Mouse (Mus musculus) forebrain, embryonic 13.5 days (tissue): ENCODE results near the gene Slc25a20. TPM values are rescaled to one million over a fixed set of nuclear protein-coding genes. Genes with fewer than 3 reads are reported as not detected.

Experiments used
- ATAC-seq: fragments of 200-750 bp; cut with Nextera tagmentation; 2 replicates; pipeline ENCODE4 v1.8.0; 2017
- H3K27ac ChIP-seq: fragments of 300-500 bp; sonication (generic); 2 replicates; pipeline ENCODE4 v1.5.1; 2015; ENCODE audit warnings: inconsistent platforms, mild to moderate bottlenecking, moderate library complexity
- H3K27me3 ChIP-seq: fragments of 300-500 bp; sonication (generic); 2 replicates; pipeline ENCODE4 v1.6.1; 2015; ENCODE audit warnings: mild to moderate bottlenecking, inconsistent platforms
- H3K36me3 ChIP-seq: fragments of 300-500 bp; sonication (generic); 2 replicates; pipeline ENCODE4 v1.6.1; 2015; ENCODE audit warnings: mild to moderate bottlenecking, inconsistent platforms; ENCODE audit not compliant: poor library complexity, severe bottlenecking
- H3K4me1 ChIP-seq: fragments of 300-500 bp; sonication (generic); 2 replicates; pipeline ENCODE4 v1.6.1; 2015; ENCODE audit warnings: inconsistent platforms
- H3K4me2 ChIP-seq: fragments of 300-500 bp; sonication (generic); 2 replicates; pipeline ENCODE4 v1.6.1; 2015; ENCODE audit warnings: inconsistent platforms, mild to moderate bottlenecking, moderate library complexity
- H3K4me3 ChIP-seq: fragments of 300-500 bp; sonication (generic); 2 replicates; pipeline ENCODE4 v1.5.1; 2015; ENCODE audit warnings: mild to moderate bottlenecking, inconsistent platforms
- H3K9ac ChIP-seq: fragments of 300-500 bp; sonication (generic); 2 replicates; pipeline ENCODE4 v1.6.1; 2015; ENCODE audit warnings: mild to moderate bottlenecking, inconsistent platforms
- H3K9me3 ChIP-seq: fragments of 300-500 bp; sonication (generic); replicated peaks from 2 replicates; pipeline ENCODE4 v1.6.1; 2016; ENCODE audit warnings: inconsistent platforms
- WGBS: fragments of 180-500 bp; shearing (Covaris S2); methylation state at CpG from one replicate; pipeline ENCODE4 v1.1.7; 2015; 5-methylcytosine and 5-hydroxymethylcytosine counted together
- microRNA-seq: library from miRNA; unstranded; fragments of <30 nt; microRNA quantifications from one replicate; pipeline ENCODE4, GENCODE M21; 2016
- polyA plus RNA-seq: library from polyadenylated mRNA; unstranded; fragments of >200 nt; fragmentation: Nextera tagmentation; extraction: Ambion mirVana; gene quantifications from 2 replicates; pipeline ENCODE4 v1.2.1, GENCODE M21; 2015

Gene Slc25a20
- polyA plus RNA-seq, 1 experiment from 2014 or later: 39.0 TPM

- no peak overlapping the region for H3K27ac ChIP-seq
- no peak for ATAC-seq
- no peaks in the 10 kb centered on the region for H3K27me3 ChIP-seq
- no peaks in the 10 kb centered on the region for H3K9me3 ChIP-seq
- 91% methylated on average over 2 of the region's 2 CpGs for WGBS
- no peaks in the 10 kb centered on the region for H3K36me3 ChIP-seq
- peaks cover 10% of the 10 kb centered on the region for H3K4me1 ChIP-seq
- no peak overlapping the region for H3K9ac ChIP-seq
- H3K4me2 ChIP-seq: no peak overlapping the region
- H3K4me3 ChIP-seq: no peak overlapping the region
These were observed 45.3 kb downstream of the Slc25a20 start for GRCm38 (mm10) chr9:108707212-108707611.

- no peaks in the 10 kb centered on the region for H3K9me3 ChIP-seq
- H3K27me3 ChIP-seq: no peaks in the 10 kb centered on the region
- no peak overlapping the region for H3K9ac ChIP-seq
- ATAC-seq: no peak
- no peak overlapping the region for H3K4me2 ChIP-seq
- no peak overlapping the region for H3K4me3 ChIP-seq
- H3K4me1 ChIP-seq: peaks cover 2% of the 10 kb centered on the region; the same call in 1 of the 2 replicates
- WGBS: 92% methylated on average over 8 of the region's 8 CpGs
- no peaks in the 10 kb centered on the region for H3K36me3 ChIP-seq
- no peak overlapping the region for H3K27ac ChIP-seq
These were observed 46.9 kb downstream of the Slc25a20 start for GRCm38 (mm10) chr9:108708833-108709232.

- WGBS: 82% methylated on average over 7 of the region's 7 CpGs
- no peaks in the 10 kb centered on the region for H3K27me3 ChIP-seq
- H3K9me3 ChIP-seq: no peaks in the 10 kb centered on the region
- H3K36me3 ChIP-seq: no peaks in the 10 kb centered on the region
- H3K4me2 ChIP-seq: no peak overlapping the region
- no peak overlapping the region for H3K27ac ChIP-seq
- no peaks in the 10 kb centered on the region for H3K4me1 ChIP-seq
- H3K4me3 ChIP-seq: no peak overlapping the region
- no peak overlapping the region for H3K9ac ChIP-seq
- ATAC-seq: no peak
These were observed 48.9 kb downstream of the Slc25a20 start for GRCm38 (mm10) chr9:108710767-108711166.

- Histone ChIP-seq H3K36me3 (peaks cover 24% of the 10 kb centered on the region), H3K4me3 (no peak overlapping the region), H3K27ac (no peak overlapping the region), H3K4me2 (no peak overlapping the region), H3K9ac (no peak overlapping the region), H3K27me3 (no peaks in the 10 kb centered on the region), H3K9me3 (no peaks in the 10 kb centered on the region), H3K4me1 (no peaks in the 10 kb centered on the region)
- WGBS: 91% methylated on average over 4 of the region's 4 CpGs
- ATAC-seq: no peak
These were observed 54.3 kb downstream of the Slc25a20 start for GRCm38 (mm10) chr9:108716199-108716598.

- WGBS: 14% methylated on average over 2 of the region's 2 CpGs
- H3K9ac ChIP-seq: no peak overlapping the region
- no peaks in the 10 kb centered on the region for H3K27me3 ChIP-seq
- peaks cover 32% of the 10 kb centered on the region for H3K36me3 ChIP-seq
- H3K4me1 ChIP-seq: no peaks in the 10 kb centered on the region
- H3K4me2 ChIP-seq: no peak overlapping the region
- H3K27ac ChIP-seq: no peak overlapping the region
- no peak for ATAC-seq
- H3K4me3 ChIP-seq: no peak overlapping the region
- no peaks in the 10 kb centered on the region for H3K9me3 ChIP-seq
These were observed 61.9 kb downstream of the Slc25a20 start for GRCm38 (mm10) chr9:108723751-108724150.

- H3K4me3 ChIP-seq: no peak overlapping the region
- H3K4me1 ChIP-seq: no peaks in the 10 kb centered on the region
- ATAC-seq: no peak
- no peak overlapping the region for H3K4me2 ChIP-seq
- H3K27me3 ChIP-seq: no peaks in the 10 kb centered on the region
- H3K9me3 ChIP-seq: no peaks in the 10 kb centered on the region
- WGBS: 90% methylated on average over 5 of the region's 5 CpGs
- peaks cover 18% of the 10 kb centered on the region; the same call in 1 of the 2 replicates for H3K36me3 ChIP-seq
- no peak overlapping the region for H3K27ac ChIP-seq
- H3K9ac ChIP-seq: no peak overlapping the region
These were observed 64.2 kb downstream of the Slc25a20 start for GRCm38 (mm10) chr9:108726116-108726515.

GRCm38 (mm10) chr9:108729050-108729449, 67.2 kb downstream of the Slc25a20 start:
- Histone ChIP-seq H3K9me3 (no peaks in the 10 kb centered on the region), H3K4me2 (no peak overlapping the region), H3K27ac (no peak overlapping the region), H3K36me3 (peaks cover 22% of the 10 kb centered on the region), H3K4me1 (no peaks in the 10 kb centered on the region), H3K4me3 (no peak overlapping the region), H3K9ac (no peak overlapping the region), H3K27me3 (no peaks in the 10 kb centered on the region)
- ATAC-seq: no peak

GRCm38 (mm10) chr9:108732462-108732861, 70.6 kb downstream of the Slc25a20 start:
- H3K9me3 ChIP-seq: no peaks in the 10 kb centered on the region
- H3K4me1 ChIP-seq: no peaks in the 10 kb centered on the region
- no peak overlapping the region for H3K4me3 ChIP-seq
- no peak overlapping the region for H3K4me2 ChIP-seq
- H3K36me3 ChIP-seq: peaks cover 43% of the 10 kb centered on the region
- H3K27me3 ChIP-seq: no peaks in the 10 kb centered on the region
- ATAC-seq: no peak
- no peak overlapping the region for H3K9ac ChIP-seq
- no peak overlapping the region for H3K27ac ChIP-seq

Small RNA genes lying within 50 kb of the gene (microRNA-seq; reads per million reads assigned to microRNA genes)
- gene Gm26298: not detected

Other genes starting within 250 kb of the Slc25a20 start
- gene Ccdc36, start 233.6 kb upstream of the Slc25a20 start, polyA plus RNA-seq: 1.1 and 1.2 TPM in 2 replicates
- gene BC048562, start 225.6 kb upstream of the Slc25a20 start, polyA plus RNA-seq: not detected in 2 replicates
- 50.1 and 53.8 TPM in 2 replicates for gene Ccdc71, start 201.6 kb upstream of the Slc25a20 start, polyA plus RNA-seq
- gene Klhdc8b, start 200.5 kb upstream of the Slc25a20 start, polyA plus RNA-seq: 54.1 and 63.9 TPM in 2 replicates
- gene Lamb2, start 182.4 kb upstream of the Slc25a20 start, polyA plus RNA-seq: 18.7 and 22.9 TPM in 2 replicates
- 69.7 and 80.6 TPM in 2 replicates for gene Usp19, start 171.5 kb upstream of the Slc25a20 start, polyA plus RNA-seq
- gene Qars, start 154.4 kb upstream of the Slc25a20 start, polyA plus RNA-seq: 80.4 and 91.2 TPM in 2 replicates
- gene Qrich1, start 145.3 kb upstream of the Slc25a20 start, polyA plus RNA-seq: 132 and 144 TPM in 2 replicates
- gene Impdh2, start 101.8 kb upstream of the Slc25a20 start, polyA plus RNA-seq: 135 and 143 TPM in 2 replicates
- 64.8 and 70.4 TPM in 2 replicates for gene Ndufaf3, start 94.7 kb upstream of the Slc25a20 start, polyA plus RNA-seq
- 230 and 246 TPM in 2 replicates for gene Dalrd3, start 92.2 kb upstream of the Slc25a20 start, polyA plus RNA-seq
- 203 and 256 TPM in 2 replicates for gene Wdr6, start 83.3 kb upstream of the Slc25a20 start, polyA plus RNA-seq
- gene P4htm, start 64.4 kb upstream of the Slc25a20 start, polyA plus RNA-seq: 16.6 and 18.7 TPM in 2 replicates
- gene Arih2, start 12.7 kb upstream of the Slc25a20 start, polyA plus RNA-seq: 55.9 and 58.2 TPM in 2 replicates
- gene Prkar2a, start 27.2 kb downstream of the Slc25a20 start, polyA plus RNA-seq: 32.8 and 34.2 TPM in 2 replicates
- 153 and 172 TPM in 2 replicates for gene Ip6k2, start 121.7 kb downstream of the Slc25a20 start, polyA plus RNA-seq
- 15.2 and 17.6 TPM in 2 replicates for gene Nckipsd, start 146.3 kb downstream of the Slc25a20 start, polyA plus RNA-seq
- gene Celsr3, start 164.2 kb downstream of the Slc25a20 start, polyA plus RNA-seq: 13.3 and 14.4 TPM in 2 replicates
- 8.1 and 8.5 TPM in 2 replicates for gene Slc26a6, start 191.2 kb downstream of the Slc25a20 start, polyA plus RNA-seq